Mouse (Mus musculus) monocyte, adult 5-6 weeks (primary cell): Measurements from ENCODE around the gene St6galnac4. TPM values are rescaled to one million over a fixed set of nuclear protein-coding genes. Genes with fewer than 3 reads are reported as not detected.

Source experiments
- ATAC-seq: fragments of 153-309, 156-312 bp; replicated peaks from 2 replicates; pipeline ENCODE4 v1.8.0; 2017; ENCODE audit warnings: mild to moderate bottlenecking; ENCODE audit not compliant: low TSS enrichment, insufficient number of reproducible peaks, severe bottlenecking, poor library complexity, low FRiP score
- total RNA-seq: library from RNA; stranded (forward); fragments of 200-1000, 200-491, 200-594 nt; gene quantifications from 3 replicates; pipeline ENCODE4 v1.2.3, GENCODE M21; 2017

The St6galnac4 gene
- total RNA-seq, 1 experiment from 2014 or later, result 21.7 TPM

DNA sequence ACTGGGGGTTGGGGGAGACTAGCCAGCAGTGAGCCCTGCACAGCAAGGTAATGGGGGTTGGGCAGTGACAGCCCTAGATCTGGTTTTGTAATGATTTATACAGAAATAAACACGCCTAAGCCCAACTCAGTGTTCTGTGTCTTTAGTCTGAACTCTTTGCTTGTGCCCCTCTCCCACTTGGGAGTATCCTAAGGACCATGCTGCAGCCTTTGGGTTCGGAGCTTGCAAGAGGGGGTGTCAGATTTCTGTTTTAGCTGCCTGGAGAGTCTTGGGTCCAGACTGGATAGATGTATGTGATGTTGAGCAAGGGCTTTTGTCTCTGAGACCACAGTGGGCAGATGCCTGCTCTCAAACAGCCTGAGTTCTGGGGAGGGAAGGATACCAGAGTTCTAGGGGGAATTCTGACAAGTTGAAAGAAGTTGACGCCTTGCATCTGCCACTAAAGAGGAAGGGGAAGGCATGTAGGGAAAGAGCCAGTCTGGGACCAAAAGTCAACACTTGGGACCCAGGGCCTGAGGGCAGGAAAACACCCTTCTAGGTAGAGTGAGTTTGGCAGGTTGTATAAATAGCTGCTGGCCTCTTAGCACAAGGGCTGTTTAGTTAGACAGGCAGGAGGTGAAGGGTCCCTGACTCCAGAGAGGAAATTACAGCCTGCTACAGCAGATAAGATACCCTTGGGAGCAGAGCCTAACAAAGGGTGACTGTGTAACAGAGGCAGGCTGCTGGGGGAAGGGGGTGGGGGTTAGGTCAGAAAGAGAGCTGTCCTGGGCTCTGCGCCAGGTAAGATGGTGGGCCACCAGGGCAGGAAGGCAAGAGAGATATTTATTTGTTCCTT lies 34.0 kb downstream of the St6galnac4 start:
- ATAC-seq, result no peak

DNA sequence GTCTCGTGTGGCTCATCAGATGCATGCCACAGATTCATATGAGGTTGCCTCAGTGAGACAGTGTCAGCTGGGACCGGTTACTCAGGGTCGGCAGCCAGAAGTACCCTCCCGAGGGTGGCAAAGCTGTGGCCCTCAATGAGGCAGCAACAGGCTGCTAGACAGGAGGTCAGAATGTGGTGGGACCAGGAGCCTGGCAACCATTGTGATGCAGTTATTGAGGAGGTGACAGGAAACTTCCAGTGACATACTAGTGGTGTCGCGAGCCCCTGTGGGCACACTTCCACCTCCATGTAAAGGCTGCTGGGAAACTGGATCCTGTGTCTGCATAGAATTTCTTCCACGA lies 34.6 kb downstream of the St6galnac4 start, which contains the start of gene Ak1:
Gene Ak1 (plus strand): TSS at position 242 of the 343 bp plus-strand sequence.
- no peak for ATAC-seq

DNA sequence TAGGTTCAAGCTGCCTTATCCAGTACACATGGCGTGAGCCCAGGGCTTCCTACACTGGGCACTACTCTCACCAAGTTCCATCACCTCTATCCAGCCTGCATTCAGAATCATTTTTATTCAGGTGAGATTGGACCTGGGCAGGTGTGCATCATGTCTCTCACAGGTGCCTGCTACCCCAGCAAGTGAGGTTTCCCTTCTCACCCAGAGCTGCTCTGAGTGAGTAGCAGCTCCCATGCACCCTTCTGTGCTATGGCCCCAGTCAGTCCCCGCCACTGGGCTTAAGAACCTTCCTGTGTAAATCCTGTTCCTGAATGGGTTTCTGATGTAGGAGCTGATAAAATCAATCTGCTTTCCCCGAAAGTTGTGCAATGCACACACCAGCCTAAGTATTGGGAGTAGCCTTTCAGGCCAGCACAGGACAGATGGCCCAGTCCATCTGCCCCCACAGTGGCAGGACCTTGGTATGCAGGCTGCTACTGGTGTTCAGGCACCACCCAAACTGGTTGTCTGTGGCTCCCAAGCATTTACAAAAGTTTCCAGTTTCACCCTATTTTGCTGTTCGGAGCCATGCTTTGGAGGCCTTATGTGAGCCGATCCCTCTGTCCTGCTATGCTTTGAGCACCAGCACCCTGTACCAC lies 37.3 kb downstream of the St6galnac4 start:
- ATAC-seq, result no peak

DNA sequence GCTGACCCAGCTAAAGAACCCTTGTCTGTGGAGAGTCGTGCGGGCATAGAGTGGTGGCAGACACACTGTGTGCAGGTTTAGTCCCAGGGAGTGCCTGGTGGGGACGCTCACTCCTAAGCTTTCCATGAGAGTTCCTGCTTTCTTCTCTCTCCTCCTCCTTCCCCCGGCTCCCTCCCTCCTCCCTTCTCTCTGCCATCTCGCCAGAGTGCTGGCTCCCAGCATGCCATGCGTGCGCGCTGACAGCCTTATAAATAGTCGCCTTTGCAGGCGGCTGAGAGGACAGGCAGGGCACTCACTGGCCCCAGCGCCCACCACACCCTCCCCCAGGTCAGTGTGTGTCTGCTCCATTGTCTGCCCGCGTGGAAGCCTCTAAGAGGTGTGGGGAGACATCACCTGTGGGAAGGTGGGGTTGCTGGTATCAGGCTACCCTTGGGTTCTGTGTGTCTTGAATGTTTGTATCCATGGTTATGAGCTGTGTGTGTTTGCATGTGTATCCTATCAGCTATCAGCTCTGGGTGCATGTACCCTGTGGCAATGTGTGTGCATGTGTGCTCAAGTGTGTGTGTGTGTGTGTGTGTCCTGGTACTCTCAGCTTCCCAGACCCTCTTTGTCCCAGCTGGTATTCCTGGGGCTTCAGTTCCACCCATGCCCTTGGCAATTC lies 38.4 kb downstream of the St6galnac4 start:
- ATAC-seq, result no peak

DNA sequence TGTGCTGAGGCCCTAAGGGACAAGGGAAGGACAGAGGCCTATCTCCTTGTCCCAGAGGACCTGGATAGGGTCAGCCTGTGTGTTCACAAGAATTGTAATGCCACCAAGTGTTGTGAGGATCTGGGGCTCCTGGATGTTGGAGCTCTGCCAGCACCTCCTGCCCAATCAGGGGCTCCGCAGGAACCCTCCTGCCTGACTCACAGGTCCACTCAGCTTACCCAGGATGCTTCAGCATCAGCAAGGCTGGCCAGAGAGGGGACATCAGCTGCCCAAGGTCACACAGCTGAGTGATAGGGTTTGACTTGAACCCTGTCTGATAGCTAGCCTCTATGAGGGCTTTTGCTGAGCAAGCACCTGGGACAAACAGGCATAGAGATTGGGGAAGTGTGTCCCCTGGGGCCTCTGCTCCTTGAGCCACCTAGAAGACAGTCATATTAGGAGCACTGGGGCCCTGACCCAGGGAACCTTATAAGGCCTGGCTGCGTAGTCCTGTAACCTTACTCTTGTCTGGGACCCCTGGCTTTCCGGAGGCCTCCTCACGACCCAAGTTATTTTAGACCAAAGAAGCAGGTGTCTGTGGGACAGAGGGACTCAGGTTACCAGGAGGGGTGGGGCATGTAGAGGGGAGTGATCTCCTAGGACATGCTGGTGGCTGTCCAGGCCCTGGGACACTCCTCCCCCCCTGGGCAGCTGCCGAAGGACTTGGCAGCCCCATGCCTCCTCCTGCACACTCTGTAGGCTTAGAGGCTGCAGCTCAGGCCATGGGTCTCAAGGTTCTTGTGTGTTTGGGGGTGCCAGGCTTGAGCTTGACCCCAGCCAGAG lies 39.2 kb downstream of the St6galnac4 start:
- no peak for ATAC-seq

DNA sequence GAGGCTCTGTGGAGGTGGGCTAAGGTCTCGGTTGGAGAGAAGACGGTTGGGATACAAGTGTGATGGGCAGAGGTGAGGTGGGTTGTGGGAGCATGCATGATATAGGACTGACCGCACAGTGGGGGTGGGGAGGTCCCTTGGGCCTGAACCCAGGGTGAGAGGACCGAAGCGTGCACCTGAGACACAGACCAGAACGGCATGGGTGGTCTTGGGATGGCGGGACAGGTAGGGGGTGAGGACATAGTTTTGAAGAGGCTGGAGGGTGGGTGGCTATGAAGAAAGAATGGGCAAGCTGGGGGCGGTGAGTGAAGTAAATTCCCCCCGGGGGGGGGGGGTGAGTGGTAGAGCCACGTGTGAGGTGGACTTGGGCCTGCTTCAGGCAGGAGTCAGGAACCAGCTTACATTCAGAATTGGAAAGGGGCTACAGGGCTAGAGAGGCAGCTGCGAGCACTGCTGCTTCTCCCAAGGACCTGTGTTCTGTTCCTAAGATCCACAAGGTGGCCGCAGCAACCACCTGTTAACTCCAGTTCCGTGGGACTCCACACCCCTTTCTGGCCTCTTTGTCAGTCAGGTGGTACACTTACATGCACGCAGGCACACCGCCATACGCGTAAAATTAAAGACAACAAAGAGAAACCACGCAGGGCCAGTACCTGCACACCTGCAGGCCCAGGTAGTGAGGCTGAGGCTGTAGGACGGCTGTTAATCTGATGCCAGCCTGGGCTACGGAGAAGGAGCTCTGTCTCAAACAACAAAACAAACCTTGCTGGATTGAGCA lies 40.6 kb downstream of the St6galnac4 start:
- ATAC-seq, result no peak

DNA sequence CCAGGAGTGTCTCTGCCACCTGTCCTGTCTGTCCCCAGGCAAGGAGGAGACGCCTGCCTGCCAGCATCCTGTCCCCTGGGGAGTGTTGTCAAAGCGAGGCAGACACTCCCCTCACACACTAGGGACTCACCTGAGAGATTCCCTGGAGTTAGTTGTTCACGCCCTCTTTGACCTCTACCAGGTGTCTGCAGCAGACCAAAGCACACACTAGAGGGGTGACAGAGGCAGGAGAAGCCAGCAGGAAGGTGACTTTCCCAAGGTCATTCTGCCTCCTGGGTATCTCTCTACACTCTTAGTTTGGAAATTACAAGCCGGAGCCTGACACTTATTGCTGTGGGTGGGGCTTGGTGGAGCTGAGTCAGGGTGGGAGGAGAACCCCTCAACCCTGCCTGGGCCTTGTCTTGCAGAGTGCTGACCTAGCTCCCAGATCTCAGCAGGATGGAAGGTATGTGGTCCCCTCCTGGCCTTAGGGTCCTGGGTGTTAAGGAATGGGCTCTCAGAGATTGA lies 41.2 kb downstream of the St6galnac4 start:
- no peak for ATAC-seq

DNA sequence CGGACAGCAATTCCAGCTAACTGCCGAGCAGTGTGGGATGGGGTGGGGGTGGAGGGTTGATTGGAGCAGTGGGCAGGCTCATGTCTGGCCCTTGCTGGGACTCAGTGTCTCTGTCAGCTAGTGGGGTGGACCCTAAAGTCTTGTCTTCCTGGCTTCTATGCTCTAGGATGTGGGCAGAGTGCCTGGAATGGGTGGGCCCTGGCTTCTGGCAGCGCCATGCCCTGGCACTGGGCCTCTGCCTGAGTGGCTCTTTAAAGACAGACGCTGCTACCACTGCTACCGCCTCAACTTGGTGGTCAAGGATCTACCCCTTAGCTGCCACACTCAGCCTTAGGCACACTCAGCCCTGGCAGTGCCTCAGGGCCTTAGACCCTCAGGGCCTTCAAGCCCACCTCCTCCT lies 41.8 kb downstream of the St6galnac4 start:
- no peak for ATAC-seq

DNA sequence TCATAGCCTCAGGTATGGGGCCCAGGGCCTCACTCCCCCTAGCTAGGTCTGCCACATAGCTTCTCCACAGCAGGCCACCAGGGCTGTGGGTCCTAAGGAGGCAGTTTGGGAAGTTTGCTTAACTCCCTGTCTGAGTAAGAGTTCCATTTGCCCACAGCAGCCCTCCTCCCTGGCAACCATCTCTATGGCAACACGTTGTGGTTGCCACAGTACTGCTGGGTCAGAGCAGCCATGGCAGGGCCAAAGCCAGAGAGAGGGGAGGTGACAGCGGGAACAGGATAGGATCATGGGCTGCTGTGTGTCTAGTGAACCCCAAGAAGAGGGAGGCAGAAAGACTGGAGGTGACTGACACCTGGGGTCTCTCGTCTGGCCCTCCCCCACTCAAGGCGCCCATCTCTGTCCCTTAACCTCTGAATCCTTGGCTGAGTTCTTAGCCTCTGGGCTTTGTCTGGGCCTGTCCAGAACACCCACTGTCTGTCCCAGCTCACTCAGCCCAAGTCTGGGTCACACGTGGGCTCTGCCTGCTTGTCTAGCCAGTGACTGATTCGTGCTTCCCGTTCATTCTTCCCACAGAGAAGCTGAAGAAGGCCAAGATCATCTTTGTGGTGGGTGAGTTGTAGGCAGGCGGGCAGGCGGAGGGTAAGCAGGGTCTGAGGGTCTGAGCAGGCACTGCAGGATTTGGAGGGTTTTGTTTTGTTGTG lies 42.5 kb downstream of the St6galnac4 start:
- ATAC-seq, result no peak

DNA sequence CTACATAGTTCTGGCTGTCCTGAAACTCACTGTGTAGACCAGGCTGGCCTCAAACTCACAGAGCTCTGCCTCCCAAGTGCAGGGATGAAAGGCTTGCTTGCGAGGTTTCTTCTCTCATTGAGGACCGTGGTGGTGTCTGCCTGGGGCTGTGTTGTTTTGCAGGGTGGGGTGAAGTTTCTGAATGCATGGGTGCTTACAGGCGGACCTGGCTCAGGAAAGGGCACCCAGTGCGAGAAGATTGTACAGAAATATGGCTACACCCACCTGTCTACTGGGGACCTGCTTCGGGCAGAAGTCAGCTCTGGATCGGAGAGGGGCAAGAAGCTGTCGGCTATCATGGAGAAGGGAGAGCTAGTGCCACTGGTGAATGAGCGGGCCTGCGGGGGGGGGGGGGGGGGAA lies 43.1 kb downstream of the St6galnac4 start:
- ATAC-seq, result no peak

DNA sequence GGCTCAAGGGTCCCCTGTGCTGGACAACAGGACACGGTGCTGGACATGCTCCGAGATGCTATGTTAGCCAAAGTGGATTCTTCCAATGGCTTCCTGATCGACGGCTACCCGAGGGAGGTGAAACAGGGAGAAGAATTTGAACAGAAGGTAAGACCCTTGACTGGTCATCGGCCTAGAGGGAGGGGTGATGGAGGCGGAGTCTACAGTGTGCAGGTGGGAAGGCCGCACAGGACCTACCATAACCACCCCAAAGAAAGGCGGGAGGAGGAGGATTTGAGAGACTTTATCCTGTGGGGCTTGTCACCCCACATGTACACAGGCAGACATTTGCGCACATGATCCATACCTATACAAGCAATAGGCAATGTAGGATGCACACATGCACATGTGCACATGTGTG lies 44.2 kb downstream of the St6galnac4 start:
- ATAC-seq, result no peak

DNA sequence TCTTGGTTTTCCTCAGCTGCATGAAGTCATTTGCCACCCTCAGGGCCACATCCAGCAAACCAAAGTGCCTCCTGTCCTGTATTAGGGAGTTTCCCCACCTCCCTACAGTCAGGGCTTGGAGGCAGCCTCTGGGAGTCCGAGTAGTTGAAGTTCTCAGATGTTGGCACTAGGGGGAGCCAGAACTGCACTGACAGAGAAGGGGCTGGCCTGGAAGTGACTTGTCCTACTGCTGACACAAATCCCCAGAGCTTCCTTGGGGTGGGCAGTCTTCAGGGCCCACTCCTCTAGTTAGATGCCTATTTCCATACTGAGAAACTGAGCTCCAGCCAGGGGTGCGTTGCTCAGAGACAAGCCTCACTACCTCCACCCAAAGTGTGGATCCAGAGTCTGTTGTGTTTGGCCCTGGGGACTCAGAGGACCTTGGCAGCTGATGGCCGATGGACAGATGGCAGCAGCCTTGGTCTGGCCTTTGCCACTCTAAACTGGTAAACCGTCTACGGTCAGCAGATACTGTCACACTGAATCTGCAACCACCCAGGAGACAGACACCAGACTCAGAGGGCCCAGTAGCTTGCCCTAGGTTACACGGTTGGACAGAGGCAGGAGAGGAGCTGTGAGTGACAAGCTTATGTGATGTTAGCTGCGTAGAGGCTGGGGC lies 45.0 kb downstream of the St6galnac4 start:
- ATAC-seq, result peak; percentile 83

DNA sequence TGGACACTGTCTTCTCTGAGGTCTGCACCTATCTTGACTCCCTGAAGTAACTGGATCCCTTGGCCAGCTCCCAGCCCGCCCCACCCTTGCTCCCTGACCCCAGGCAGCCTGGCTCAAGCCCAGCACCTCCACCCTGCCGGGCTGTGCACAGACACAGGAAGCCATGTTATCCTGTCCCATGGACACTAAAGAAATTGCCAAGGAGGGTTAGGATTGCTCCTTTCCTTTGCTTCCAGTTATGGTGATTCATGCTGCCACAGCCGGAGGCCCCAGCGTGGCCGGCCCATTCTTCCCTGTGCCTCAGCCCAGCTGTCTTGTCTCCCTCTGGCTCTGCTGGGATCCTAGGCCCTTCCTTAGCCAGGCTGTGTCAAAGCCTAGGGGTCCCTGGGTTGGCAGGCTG lies 46.8 kb downstream of the St6galnac4 start:
- no peak for ATAC-seq

DNA sequence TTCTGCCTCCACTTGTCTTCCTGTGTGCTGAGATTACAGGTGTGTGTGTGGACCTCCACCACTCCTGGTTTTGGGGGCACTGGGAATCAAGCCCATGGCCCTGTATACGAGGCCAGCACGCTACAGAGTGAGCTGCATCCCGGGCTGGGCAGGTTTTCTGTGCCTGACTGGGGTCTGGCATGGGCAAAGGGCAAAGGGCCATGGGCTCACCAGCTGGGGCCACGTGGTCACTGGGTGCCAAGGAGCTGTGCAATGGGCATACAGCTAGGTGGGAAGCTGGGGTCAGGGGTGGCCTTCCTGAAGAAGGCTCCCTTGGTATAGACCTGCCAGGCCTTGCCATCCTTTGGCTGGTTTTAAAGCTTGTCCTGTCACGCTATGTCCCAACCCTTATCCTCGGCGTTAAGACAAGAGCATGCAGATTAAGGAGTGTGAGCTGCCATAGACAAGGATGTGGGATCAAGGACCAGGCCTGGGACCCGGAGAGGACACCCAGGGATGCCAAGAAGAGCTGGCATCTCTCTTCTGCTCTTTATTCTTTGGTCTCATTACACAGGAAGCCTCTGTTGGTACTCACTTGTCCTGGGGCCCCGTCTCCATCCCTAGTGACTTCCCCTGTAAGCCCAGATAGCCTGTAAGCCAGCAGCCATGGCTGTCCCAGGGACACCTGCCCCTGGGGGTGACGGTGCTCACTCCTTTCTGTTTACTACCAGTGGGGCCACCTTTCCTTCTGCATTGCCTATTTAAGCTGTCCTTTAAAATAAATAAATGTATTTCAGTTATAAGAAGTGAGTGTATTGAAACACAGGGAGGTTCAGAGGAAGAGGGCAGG lies 47.6 kb downstream of the St6galnac4 start:
- no peak for ATAC-seq

DNA sequence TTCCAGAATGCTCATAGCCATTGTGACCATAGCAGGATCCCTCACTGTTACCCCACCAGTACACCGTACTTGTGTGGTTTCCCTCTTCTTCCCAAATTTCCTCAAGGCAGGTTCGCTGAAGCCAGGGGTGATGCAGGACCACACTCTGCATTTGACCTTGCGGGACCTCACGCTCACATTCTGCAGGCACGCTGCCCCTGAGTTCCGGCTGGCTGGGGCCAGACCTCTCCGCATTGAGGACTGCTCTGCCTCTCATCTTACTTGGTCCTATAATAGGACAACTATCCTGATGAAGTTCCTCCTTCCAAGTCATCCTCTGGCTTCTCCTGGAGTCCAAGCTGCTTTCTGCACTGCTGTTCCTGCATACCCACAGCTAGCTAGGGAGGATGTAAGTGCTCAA lies 49.7 kb downstream of the St6galnac4 start:
- ATAC-seq, result no peak

DNA sequence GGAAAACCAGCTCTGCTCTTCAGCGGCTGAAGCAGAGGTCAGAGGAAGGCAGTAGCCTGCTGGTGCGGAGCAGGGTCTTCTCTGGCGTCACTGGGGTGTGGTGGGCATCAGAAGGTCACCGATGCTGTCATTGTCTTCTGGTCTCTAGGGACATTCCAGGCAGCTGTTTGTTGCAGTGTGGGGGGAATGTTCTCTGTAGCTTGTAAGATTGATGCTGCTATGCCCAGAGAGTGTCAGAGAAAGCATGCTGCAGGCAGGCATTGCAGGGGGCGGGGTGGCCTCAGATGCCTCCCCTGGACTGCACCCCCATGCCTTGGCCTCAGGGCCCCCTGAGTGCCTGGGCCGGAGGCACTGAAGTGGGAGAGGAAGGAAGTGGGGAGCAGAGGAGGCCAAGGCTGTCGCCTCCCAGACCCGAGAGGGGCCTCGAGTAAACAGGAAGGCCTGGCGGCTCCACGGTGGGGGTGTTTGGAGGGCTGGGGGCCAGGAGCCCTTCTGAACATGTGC lies 50.9 kb downstream of the St6galnac4 start:
- peak; percentile 34; the same call in 1 of the 2 replicates for ATAC-seq
